Mouse (Mus musculus): ENCODE data around the gene Cers5. TPM values are rescaled to one million over a fixed set of nuclear protein-coding genes. Genes with fewer than 3 reads are reported as not detected.

The Cers5 gene
- polyA plus RNA-seq, 2 experiments, result 75.1 to 84.9 TPM

DNA sequence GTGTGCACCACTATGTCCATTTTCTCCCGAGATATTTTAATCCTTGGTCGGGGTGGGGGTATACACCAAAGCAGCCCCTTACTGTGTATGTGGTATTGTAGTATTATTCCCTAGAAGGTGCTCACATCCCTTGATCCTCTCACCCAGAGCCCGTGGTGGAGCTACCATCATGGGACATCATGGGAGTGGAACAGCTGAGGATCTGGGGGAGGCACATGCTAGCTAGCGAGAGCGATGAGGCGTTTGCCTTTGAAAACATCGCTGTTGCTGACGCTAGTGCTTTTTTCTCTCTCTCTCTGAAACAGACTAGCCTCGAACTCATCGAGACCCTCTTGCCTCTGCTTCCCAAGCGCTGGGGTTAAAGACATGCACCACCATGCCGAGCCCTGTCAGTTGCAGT, 55.9 kb downstream of the Cers5 start:
- Histone ChIP-seq H3K27me3 (ENCODE audit: control insufficient read depth, insufficient read depth, low read length) (no peaks in the 10 kb centered on the region), H3K4me1 (ENCODE audit: control insufficient read depth, insufficient read depth, low read length) (no peaks in the 10 kb centered on the region), H3K27ac (replicated peaks; ENCODE audit: low read depth, low read length) (no peak overlapping the region), H3K9me3 (ENCODE audit: control insufficient read depth, low read length) (no peaks in the 10 kb centered on the region), H3K4me2 (replicated peaks; ENCODE audit: low read depth, low read length, severe bottlenecking) (no peak overlapping the region), H3K4me3 (replicated peaks; ENCODE audit: low read length) (no peak overlapping the region), H3K36me3 (ENCODE audit: control insufficient read depth, insufficient read depth, low read length) (peaks cover 50% of the 10 kb centered on the region), H3K9ac (ENCODE audit: low read depth, low read length, severe bottlenecking) (no peak overlapping the region)
- WGBS, result 93% methylated on average over 12 of the region's 12 CpGs
- TF ChIP-seq POLR2A (IDR thresholded peaks at IDR 0.05; ENCODE audit: borderline replicate concordance, extremely low read depth, insufficient read depth, insufficient read length), result no peak
- ATAC-seq (ENCODE audit: low FRiP score, low read depth), result no peak
- no peak for DNase-seq (ENCODE audit: low spot score)

DNA sequence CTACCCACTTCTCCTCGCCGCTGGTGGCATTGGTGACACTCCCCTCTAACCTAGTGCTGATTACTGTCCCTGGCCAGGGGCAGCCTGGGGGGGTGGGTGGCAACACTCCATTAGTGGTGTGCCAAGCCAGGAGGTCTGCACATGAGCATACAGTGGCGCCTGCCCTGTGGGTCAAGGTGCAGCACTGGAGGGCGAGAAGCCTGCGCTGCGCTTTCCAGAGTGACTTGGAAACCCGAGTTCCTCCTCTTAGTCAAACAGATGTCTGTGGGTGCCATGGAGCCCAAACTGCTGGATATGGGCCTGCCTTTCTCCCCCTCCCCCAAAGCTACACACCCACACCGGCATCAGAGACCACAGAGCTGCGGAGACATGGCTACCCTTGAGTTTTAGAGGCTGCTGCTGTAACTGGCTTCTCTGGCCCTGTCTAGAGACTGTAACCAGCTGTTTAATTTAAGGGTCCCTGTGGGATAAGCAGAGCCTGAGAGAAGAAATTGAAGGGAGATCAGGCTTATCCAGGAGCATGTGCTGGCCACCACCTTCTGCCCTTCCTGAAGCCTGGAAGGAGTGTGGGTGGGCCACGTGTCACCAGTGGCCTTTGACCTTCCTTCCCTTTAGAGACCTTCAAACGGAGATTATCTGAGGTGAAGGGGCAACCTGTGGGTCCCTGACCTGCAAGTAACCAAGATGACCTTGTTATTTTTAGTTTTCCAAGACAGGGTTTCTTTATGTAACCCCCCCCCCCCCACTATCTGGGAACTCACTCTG, 56.5 kb downstream of the Cers5 start:
- Histone ChIP-seq H3K9ac (ENCODE audit: low read depth, low read length, severe bottlenecking) (no peak overlapping the region), H3K4me2 (replicated peaks; ENCODE audit: low read depth, low read length, severe bottlenecking) (no peak overlapping the region), H3K4me1 (ENCODE audit: control insufficient read depth, insufficient read depth, low read length) (no peaks in the 10 kb centered on the region), H3K36me3 (ENCODE audit: control insufficient read depth, insufficient read depth, low read length) (peaks cover 54% of the 10 kb centered on the region), H3K4me3 (replicated peaks; ENCODE audit: low read length) (no peak overlapping the region), H3K27me3 (ENCODE audit: control insufficient read depth, insufficient read depth, low read length) (no peaks in the 10 kb centered on the region), H3K9me3 (ENCODE audit: control insufficient read depth, low read length) (no peaks in the 10 kb centered on the region), H3K27ac (replicated peaks; ENCODE audit: low read depth, low read length) (no peak overlapping the region)
- no peak for DNase-seq (ENCODE audit: low spot score)
- no peak for TF ChIP-seq POLR2A (IDR thresholded peaks at IDR 0.05; ENCODE audit: borderline replicate concordance, extremely low read depth, insufficient read depth, insufficient read length)
- 74% methylated on average over 11 of the region's 11 CpGs for WGBS
- ATAC-seq (ENCODE audit: low FRiP score, low read depth), result no peak

DNA sequence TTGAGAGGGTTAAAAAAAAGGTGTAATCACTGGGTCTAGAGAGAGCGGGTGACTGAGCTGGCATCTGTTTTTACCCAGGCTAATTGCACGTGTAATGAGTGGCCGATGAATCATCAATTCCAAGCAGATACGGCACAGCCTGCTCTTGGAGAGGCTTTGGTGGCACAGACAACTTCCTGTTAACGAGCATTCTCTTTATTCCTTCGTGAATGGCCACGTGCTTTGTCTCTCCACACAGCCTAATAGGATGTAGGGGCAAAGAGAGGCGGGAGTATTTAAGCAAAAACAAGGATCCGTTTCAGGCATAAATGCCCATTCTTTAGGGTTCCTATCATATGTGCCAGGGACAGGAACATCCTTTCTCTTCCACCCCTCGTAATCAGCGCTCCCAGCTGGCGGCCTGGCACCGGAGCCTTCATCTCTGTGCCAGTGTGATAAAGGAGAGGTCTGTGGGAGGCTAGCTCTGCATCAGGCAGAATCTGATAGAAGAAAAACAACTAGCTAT, 57.3 kb downstream of the Cers5 start:
- H3K4me2 ChIP-seq (replicated peaks; ENCODE audit: low read depth, low read length, severe bottlenecking), result no peak overlapping the region
- H3K36me3 ChIP-seq (ENCODE audit: control insufficient read depth, insufficient read depth, low read length), result peaks cover 55% of the 10 kb centered on the region
- ATAC-seq (ENCODE audit: low FRiP score, low read depth), result peak; percentile 1; the same call in 1 of the 2 replicates
- TF ChIP-seq POLR2A (IDR thresholded peaks at IDR 0.05; ENCODE audit: borderline replicate concordance, extremely low read depth, insufficient read depth, insufficient read length), result no peak
- no peak overlapping the region for H3K4me3 ChIP-seq (replicated peaks; ENCODE audit: low read length)
- H3K4me1 ChIP-seq (ENCODE audit: control insufficient read depth, insufficient read depth, low read length), result no peaks in the 10 kb centered on the region
- H3K9ac ChIP-seq (ENCODE audit: low read depth, low read length, severe bottlenecking), result no peak overlapping the region
- H3K27me3 ChIP-seq (ENCODE audit: control insufficient read depth, insufficient read depth, low read length), result no peaks in the 10 kb centered on the region
- H3K9me3 ChIP-seq (ENCODE audit: control insufficient read depth, low read length), result no peaks in the 10 kb centered on the region
- no peak overlapping the region for H3K27ac ChIP-seq (replicated peaks; ENCODE audit: low read depth, low read length)
- 77% methylated on average over 13 of the region's 13 CpGs for WGBS
- DNase-seq (ENCODE audit: low spot score), result no peak

DNA sequence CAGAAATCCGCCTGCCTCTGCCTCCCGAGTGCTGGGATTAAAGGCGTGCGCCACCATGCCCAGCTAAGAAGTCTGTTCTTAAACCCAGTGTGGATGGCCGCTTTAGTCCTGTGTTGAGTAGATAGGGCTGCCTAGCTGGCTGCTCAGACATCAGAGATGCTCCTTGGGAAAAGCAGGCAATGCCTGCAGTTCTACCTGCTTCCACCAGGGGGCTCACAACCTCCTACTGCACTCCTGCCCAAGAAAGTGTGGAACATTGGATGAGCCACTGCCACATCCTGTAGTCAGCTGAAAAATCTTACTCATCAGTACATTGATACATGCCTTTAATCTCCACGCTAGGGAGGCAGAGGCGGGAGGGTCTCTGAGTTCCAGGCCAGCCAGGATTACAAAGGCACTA, 57.8 kb downstream of the Cers5 start:
- WGBS, result 50% methylated on average over 7 of the region's 7 CpGs
- H3K36me3 ChIP-seq (ENCODE audit: control insufficient read depth, insufficient read depth, low read length), result peaks cover 60% of the 10 kb centered on the region
- no peak overlapping the region for H3K9ac ChIP-seq (ENCODE audit: low read depth, low read length, severe bottlenecking)
- no peaks in the 10 kb centered on the region for H3K27me3 ChIP-seq (ENCODE audit: control insufficient read depth, insufficient read depth, low read length)
- H3K4me1 ChIP-seq (ENCODE audit: control insufficient read depth, insufficient read depth, low read length), result no peaks in the 10 kb centered on the region
- no peaks in the 10 kb centered on the region for H3K9me3 ChIP-seq (ENCODE audit: control insufficient read depth, low read length)
- H3K27ac ChIP-seq (replicated peaks; ENCODE audit: low read depth, low read length), result no peak overlapping the region
- peak; percentile 34; the same call in 1 of the 2 replicates for ATAC-seq (ENCODE audit: low FRiP score, low read depth)
- peak; percentile 80 for DNase-seq (ENCODE audit: low spot score)
- H3K4me2 ChIP-seq (replicated peaks; ENCODE audit: low read depth, low read length, severe bottlenecking), result no peak overlapping the region
- TF ChIP-seq POLR2A (IDR thresholded peaks at IDR 0.05; ENCODE audit: borderline replicate concordance, extremely low read depth, insufficient read depth, insufficient read length), result no peak
- H3K4me3 ChIP-seq (replicated peaks; ENCODE audit: low read length), result no peak overlapping the region

- H3K9ac ChIP-seq (ENCODE audit: low read depth, low read length, severe bottlenecking), result no peak overlapping the region
- no peak overlapping the region for H3K4me2 ChIP-seq (replicated peaks; ENCODE audit: low read depth, low read length, severe bottlenecking)
- no peak for TF ChIP-seq POLR2A (IDR thresholded peaks at IDR 0.05; ENCODE audit: borderline replicate concordance, extremely low read depth, insufficient read depth, insufficient read length)
- no peaks in the 10 kb centered on the region for H3K27me3 ChIP-seq (ENCODE audit: control insufficient read depth, insufficient read depth, low read length)
- no peak for DNase-seq (ENCODE audit: low spot score)
- no peaks in the 10 kb centered on the region for H3K9me3 ChIP-seq (ENCODE audit: control insufficient read depth, low read length)
- ATAC-seq (ENCODE audit: low FRiP score, low read depth), result no peak
- peaks cover 67% of the 10 kb centered on the region for H3K36me3 ChIP-seq (ENCODE audit: control insufficient read depth, insufficient read depth, low read length)
- no peak overlapping the region for H3K4me3 ChIP-seq (replicated peaks; ENCODE audit: low read length)
- no peak overlapping the region for H3K27ac ChIP-seq (replicated peaks; ENCODE audit: low read depth, low read length)
- no peaks in the 10 kb centered on the region for H3K4me1 ChIP-seq (ENCODE audit: control insufficient read depth, insufficient read depth, low read length)
- WGBS, result 66% methylated on average over 4 of the region's 4 CpGs
Observed at GRCm38 (mm10) chr15:99714206-99714605, 58.5 kb downstream of the Cers5 start.
